Mouse (Mus musculus) hindbrain, postnatal 0 days (tissue): ENCODE measurements at regions not wholly inside any gene's neighbourhood (a gene's known extent, or its start where the extent isn't known, plus 50 kb on each side); places are given as distances from the start of the nearest gene placed in this dataset.
"Not testable (repeated sequence)": the region's sequence is repeated elsewhere in the genome, so short reads cannot be mapped to it uniquely, and the experiment has no call there.

Experiments
- ATAC-seq: fragments of 200-750 bp; cut with Nextera tagmentation; 2 replicates; pipeline ENCODE4 v1.8.0; 2017; ENCODE audit warnings: mild to moderate bottlenecking, moderate TSS enrichment, moderate library complexity
- DNase-seq: peaks from one replicate; pipeline ENCODE4 v3.0.0-alpha.2; 2015; ENCODE audit warnings: low spot score
- H3K27ac ChIP-seq: fragments of 300-500 bp; sonication (generic); 2 replicates; pipeline ENCODE4 v1.5.1; 2014; ENCODE audit warnings: mild to moderate bottlenecking
- H3K27me3 ChIP-seq: fragments of 300-500 bp; sonication (generic); 2 replicates; pipeline ENCODE4 v1.6.1; 2014; ENCODE audit warnings: low read length, mixed read lengths; ENCODE audit not compliant: insufficient read depth
- H3K36me3 ChIP-seq: fragments of 300-500 bp; sonication (generic); 2 replicates; pipeline ENCODE4 v1.6.1; 2014; ENCODE audit warnings: low read length, mixed read lengths; ENCODE audit not compliant: insufficient read depth
- H3K4me1 ChIP-seq: fragments of 300-500 bp; sonication (generic); 2 replicates; pipeline ENCODE4 v1.6.1; 2014; ENCODE audit warnings: antibody characterized with exemption, low read length, mixed read lengths; ENCODE audit not compliant: insufficient read depth
- H3K4me2 ChIP-seq: fragments of 300-500 bp; sonication (generic); 2 replicates; pipeline ENCODE4 v1.6.1; 2014; ENCODE audit warnings: low read depth, mild to moderate bottlenecking, low read length, moderate library complexity, mixed read lengths
- H3K4me3 ChIP-seq: fragments of 300-500 bp; sonication (generic); 2 replicates; pipeline ENCODE4 v1.5.1; 2014; ENCODE audit warnings: low read length
- H3K9ac ChIP-seq: fragments of 300-500 bp; sonication (generic); replicated peaks from 2 replicates; pipeline ENCODE4 v1.6.1; 2014; ENCODE audit warnings: mild to moderate bottlenecking, low read length, moderate library complexity, mixed read lengths
- H3K9me3 ChIP-seq: fragments of 300-500 bp; sonication (generic); 2 replicates; pipeline ENCODE4 v1.6.1; 2016; ENCODE audit warnings: low read length, mixed read lengths
- CTCF ChIP-seq: IDR thresholded peaks from 2 replicates; pipeline ENCODE4 v1.5.1; 2016; ENCODE audit warnings: antibody characterized with exemption, control low read depth, low read depth
- WGBS: fragments of 180-500 bp; shearing (Covaris S2); extraction: QIAGEN DNeasy Blood & Tissue Kit; methylation state at CpG from one replicate; pipeline ENCODE4 v1.1.7; 2014; 5-methylcytosine and 5-hydroxymethylcytosine counted together

DNA sequence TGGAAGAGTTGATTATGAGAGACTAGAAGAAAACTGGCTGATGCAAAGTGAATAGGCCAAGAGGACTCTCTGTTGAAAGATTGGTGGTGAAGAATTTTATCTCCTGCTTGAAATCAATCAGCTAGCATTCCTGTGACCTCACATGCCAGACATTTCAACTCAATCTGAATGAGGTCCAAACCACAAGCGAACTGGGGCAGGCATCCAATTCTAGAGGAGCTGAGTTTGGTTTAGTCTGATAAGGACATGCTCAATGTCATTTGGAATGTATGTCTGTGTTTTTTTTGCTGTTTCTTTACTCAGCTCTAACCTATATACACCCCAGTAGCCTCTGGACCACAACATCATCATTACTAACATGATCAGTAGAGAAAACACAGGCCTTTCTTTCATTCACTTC, 401.4 kb downstream of the 1190002N15Rik start:
- TF ChIP-seq CTCF: no peak
- H3K27me3 ChIP-seq: no peaks in the 10 kb centered on the region
- H3K9ac ChIP-seq: no peak overlapping the region
- no peaks in the 10 kb centered on the region for H3K36me3 ChIP-seq
- H3K9me3 ChIP-seq: no peaks in the 10 kb centered on the region
- H3K4me1 ChIP-seq: no peaks in the 10 kb centered on the region
- 67% methylated on average over 1 of the region's 1 CpGs for WGBS
- ATAC-seq (no peak), DNase-seq (no peak)
- H3K4me3 ChIP-seq: no peak overlapping the region
- H3K4me2 ChIP-seq: no peak overlapping the region
- H3K27ac ChIP-seq: no peak overlapping the region

DNA sequence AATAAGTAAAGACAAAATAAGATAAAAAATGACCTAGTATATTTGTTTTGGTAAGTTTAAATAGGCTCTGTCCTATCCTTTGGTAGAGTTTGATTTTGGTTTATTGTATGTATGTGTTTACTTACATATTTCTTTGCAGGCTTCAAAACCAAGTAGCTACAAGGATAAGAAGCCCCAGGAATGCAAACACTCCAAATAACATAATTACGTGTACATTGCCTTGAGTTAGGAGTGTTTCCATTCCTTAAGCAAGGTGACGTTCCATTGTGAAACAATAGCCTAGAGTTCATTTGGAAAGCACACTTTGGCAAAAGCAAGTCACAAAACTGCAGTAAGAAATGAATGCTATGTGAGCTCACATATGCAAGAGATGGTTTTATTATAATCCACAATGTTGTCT, 404.2 kb downstream of the 1190002N15Rik start:
- no peaks in the 10 kb centered on the region for H3K9me3 ChIP-seq
- H3K9ac ChIP-seq: no peak overlapping the region
- H3K4me2 ChIP-seq: no peak overlapping the region
- H3K36me3 ChIP-seq: no peaks in the 10 kb centered on the region
- no peak for TF ChIP-seq CTCF
- no peak for ATAC-seq
- H3K4me1 ChIP-seq: no peaks in the 10 kb centered on the region
- no peak overlapping the region for H3K27ac ChIP-seq
- no peak for DNase-seq
- WGBS: 91% methylated on average over 2 of the region's 2 CpGs
- H3K27me3 ChIP-seq: no peaks in the 10 kb centered on the region
- no peak overlapping the region for H3K4me3 ChIP-seq

DNA sequence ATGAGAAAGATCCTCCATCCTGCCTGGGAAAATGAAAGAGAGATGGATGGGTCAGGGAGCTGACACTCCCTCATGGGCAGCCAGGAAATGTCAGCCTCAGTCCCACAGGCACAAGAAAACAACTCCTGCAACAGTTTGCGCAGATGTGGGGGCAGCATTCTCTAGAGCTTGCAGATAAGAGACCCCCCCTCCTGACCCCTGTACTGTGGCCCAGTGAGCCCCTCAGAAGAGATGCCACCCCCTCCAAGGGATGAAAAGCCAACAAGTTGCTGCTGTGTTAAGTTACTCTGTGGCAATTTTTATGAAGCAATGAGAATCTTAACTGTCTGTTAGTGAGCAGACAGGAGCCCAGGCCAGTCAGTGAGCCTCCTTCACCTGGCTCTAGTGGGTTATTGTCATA, 406.5 kb downstream of the 1190002N15Rik start:
- Histone ChIP-seq H3K9ac (no peak overlapping the region), H3K4me1 (no peaks in the 10 kb centered on the region), H3K4me3 (no peak overlapping the region), H3K27ac (no peak overlapping the region), H3K9me3 (no peaks in the 10 kb centered on the region), H3K36me3 (no peaks in the 10 kb centered on the region), H3K27me3 (no peaks in the 10 kb centered on the region), H3K4me2 (no peak overlapping the region)
- ATAC-seq: no peak
- no peak for DNase-seq
- TF ChIP-seq CTCF: no peak
- 91% methylated on average over 1 of the region's 1 CpGs for WGBS

DNA sequence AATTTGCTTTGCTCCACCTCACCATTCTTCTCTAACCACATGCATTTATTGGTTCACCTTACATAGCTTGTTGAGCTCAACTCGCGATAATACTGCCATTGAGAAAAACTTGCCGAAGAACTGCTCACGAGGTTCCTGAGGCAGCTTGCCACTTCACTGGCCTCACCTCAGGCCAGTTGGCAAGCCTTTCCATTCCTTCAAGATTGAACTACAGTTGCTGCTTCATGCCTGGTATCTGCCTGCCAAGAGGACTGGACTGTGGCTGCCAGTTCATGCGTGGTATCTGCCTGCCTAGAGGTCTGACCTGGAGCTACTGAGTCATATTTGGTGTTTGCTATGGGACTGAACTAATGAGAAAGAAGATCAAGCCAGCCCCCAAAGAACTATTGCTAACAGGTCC, 420.9 kb downstream of the 1190002N15Rik start:
- Histone ChIP-seq H3K9ac (no peak overlapping the region), H3K27ac (no peak overlapping the region), H3K4me1 (no peaks in the 10 kb centered on the region), H3K9me3 (no peaks in the 10 kb centered on the region), H3K36me3 (no peaks in the 10 kb centered on the region), H3K4me3 (no peak overlapping the region), H3K4me2 (no peak overlapping the region), H3K27me3 (no peaks in the 10 kb centered on the region)
- DNase-seq (no peak), ATAC-seq (no peak)
- 81% methylated on average over 5 of the region's 5 CpGs for whole genome bisulfite sequencing
- TF ChIP-seq CTCF: no peak

DNA sequence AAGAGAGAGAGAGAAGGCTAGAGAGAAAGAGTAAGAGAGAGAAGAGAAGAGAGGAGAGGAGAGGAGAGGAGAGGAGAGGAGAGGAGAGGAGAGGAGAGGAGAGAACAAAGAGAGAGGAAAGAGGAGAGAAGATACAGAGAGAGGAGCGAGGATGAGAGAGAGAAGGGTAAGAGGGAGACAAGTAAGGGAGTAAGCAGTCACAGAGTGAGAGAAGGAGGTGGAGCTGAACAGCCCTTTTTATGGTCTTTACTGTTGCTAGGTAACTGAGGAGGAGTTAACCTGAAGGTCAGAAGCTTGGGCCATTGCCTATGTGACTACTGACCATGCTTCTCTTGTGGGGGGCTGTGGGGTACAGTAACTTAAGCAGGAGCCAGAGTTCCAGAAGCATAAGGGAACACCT, 430.2 kb downstream of the 1190002N15Rik start:
- DNase-seq, H3K27ac ChIP-seq, H3K9ac ChIP-seq, ATAC-seq, H3K4me1 ChIP-seq, H3K36me3 ChIP-seq, H3K27me3 ChIP-seq, H3K4me2 ChIP-seq, H3K9me3 ChIP-seq, H3K4me3 ChIP-seq: not testable (repeated sequence)
- WGBS: 70% methylated on average over 1 of the region's 1 CpGs

DNA sequence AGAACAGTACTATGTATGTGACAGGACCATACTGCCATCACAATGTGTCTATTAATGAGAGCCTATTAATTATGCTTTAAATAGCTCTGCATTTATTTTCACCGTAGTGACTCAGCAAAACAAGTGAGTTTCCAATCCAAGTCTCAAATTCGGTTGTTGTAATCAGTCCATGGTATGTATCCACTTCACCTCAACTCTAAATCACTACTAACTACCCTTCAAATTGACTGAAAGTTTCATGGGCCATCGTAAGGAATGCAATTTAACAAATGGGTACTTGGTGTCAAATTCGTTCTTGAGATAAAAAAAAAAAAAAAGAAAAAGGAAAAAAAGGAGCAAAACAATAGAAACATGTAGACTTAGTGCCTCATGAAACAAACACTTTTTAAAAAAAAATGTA, 433.2 kb downstream of the 1190002N15Rik start:
- Histone ChIP-seq H3K27ac (no peak overlapping the region), H3K9me3 (no peaks in the 10 kb centered on the region), H3K4me2 (no peak overlapping the region), H3K36me3 (no peaks in the 10 kb centered on the region), H3K27me3 (no peaks in the 10 kb centered on the region), H3K4me3 (no peak overlapping the region), H3K9ac (no peak overlapping the region), H3K4me1 (no peaks in the 10 kb centered on the region)
- no peak for ATAC-seq
- TF ChIP-seq CTCF: no peak
- WGBS: 87% methylated on average over 4 of the region's 4 CpGs
- no peak for DNase-seq

DNA sequence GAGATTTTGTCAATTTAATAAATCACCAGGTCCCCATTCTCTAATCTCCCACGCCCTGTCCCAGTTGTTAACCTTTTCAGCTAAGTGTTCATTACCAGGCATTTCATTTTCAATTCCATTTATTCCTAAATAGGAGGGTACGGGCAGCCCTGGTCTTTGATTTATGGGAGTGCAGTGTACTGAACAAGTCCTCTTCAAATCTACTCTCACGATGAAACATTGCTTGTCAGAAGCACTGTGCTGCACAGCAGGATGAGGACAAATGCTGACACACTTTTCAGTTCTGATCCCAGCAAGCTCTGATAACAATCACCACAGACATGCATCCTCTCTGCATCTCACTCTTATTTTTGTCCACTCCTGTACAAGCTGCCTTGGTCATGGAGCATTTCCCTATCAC, 435.9 kb downstream of the 1190002N15Rik start:
- Histone ChIP-seq H3K9me3 (no peaks in the 10 kb centered on the region), H3K36me3 (no peaks in the 10 kb centered on the region), H3K27ac (no peak overlapping the region), H3K4me3 (no peak overlapping the region), H3K9ac (no peak overlapping the region), H3K4me2 (no peak overlapping the region), H3K4me1 (no peaks in the 10 kb centered on the region), H3K27me3 (no peaks in the 10 kb centered on the region)
- no peak for TF ChIP-seq CTCF
- ATAC-seq: no peak
- DNase-seq: no peak
- WGBS: 58% methylated on average over 3 of the region's 3 CpGs
